Mouse (Mus musculus) liver, embryonic 14.5 days (tissue): ENCODE results near the gene Trim45. TPM values are rescaled to one million over a fixed set of nuclear protein-coding genes. Genes with fewer than 3 reads are reported as not detected.

Experiments
- ATAC-seq: fragments of 200-750 bp; cut with Nextera tagmentation; 2 replicates; pipeline ENCODE4 v1.8.0; 2017; ENCODE audit warnings: moderate number of reproducible peaks, mild to moderate bottlenecking, moderate library complexity; ENCODE audit not compliant: insufficient read depth
- DNase-seq, 3 experiments: peaks; one replicate each; pipeline ENCODE4 v3.0.0-alpha.2; 2012 to 2013; ENCODE audit warnings: low read depth in 3 of 3, low spot score in 3 of 3
- H3K27ac ChIP-seq: fragments of 300-500 bp; sonication (generic); 2 replicates; pipeline ENCODE4 v1.5.1; 2014; ENCODE audit warnings: moderate library complexity, mild to moderate bottlenecking, control low read depth, inconsistent platforms
- H3K27me3 ChIP-seq: fragments of 300-500 bp; sonication (generic); 2 replicates; pipeline ENCODE4 v1.6.1; 2014; ENCODE audit warnings: mild to moderate bottlenecking, low read length, moderate library complexity; ENCODE audit not compliant: control insufficient read depth, insufficient read depth
- H3K36me3 ChIP-seq: fragments of 300-500 bp; sonication (generic); replicated peaks from 2 replicates; pipeline ENCODE4 v1.6.1; 2014; ENCODE audit warnings: low read depth; ENCODE audit not compliant: control insufficient read depth, insufficient read depth
- H3K4me1 ChIP-seq, 2 experiments: fragments of 200-500 bp in 1 of 2; fragments of 300-500 bp in 1 of 2; sonication (generic) in 1 of 2; replicated peaks; 2 replicates each; pipeline ENCODE4 v1.6.1; 2012 to 2014; ENCODE audit warnings: antibody characterized with exemption in 1 of 2, inconsistent platforms in 1 of 2, low read length in 1 of 2; ENCODE audit not compliant: control insufficient read depth in 2 of 2, insufficient read depth in 2 of 2
- H3K4me2 ChIP-seq: fragments of 300-500 bp; sonication (generic); 2 replicates; pipeline ENCODE4 v1.6.1; 2014; ENCODE audit warnings: low read depth, mild to moderate bottlenecking, control low read depth, moderate library complexity
- H3K4me3 ChIP-seq, 2 experiments: fragments of 200-500 bp in 1 of 2; fragments of 300-500 bp in 1 of 2; sonication (generic) in 1 of 2; 2 replicates each; pipeline ENCODE4 v1.5.1; 2012 to 2014; ENCODE audit warnings: low read depth in 2 of 2, low read length in 2 of 2, mild to moderate bottlenecking in 2 of 2, control low read depth in 1 of 2, inconsistent platforms in 1 of 2, moderate library complexity in 1 of 2; ENCODE audit not compliant: insufficient read depth in 1 of 2
- H3K9ac ChIP-seq: fragments of 300-500 bp; sonication (generic); replicated peaks from 2 replicates; pipeline ENCODE4 v1.6.1; 2014; ENCODE audit warnings: mild to moderate bottlenecking, control low read depth, moderate library complexity
- H3K9me3 ChIP-seq: fragments of 300-500 bp; sonication (generic); 2 replicates; pipeline ENCODE4 v1.6.1; 2016; ENCODE audit warnings: low read length, mixed read lengths; ENCODE audit not compliant: control insufficient read depth
- CTCF ChIP-seq: IDR thresholded peaks from 2 replicates; pipeline ENCODE4 v1.5.1; 2016; ENCODE audit warnings: antibody characterized with exemption, low read depth, control low read depth
- EP300 ChIP-seq: IDR thresholded peaks from 2 replicates; pipeline ENCODE4 v1.6.1; 2016; ENCODE audit warnings: antibody characterized with exemption, low read depth
- WGBS: fragments of 180-500 bp; shearing (Covaris S2); extraction: QIAGEN DNeasy Blood & Tissue Kit; methylation state at CpG from one replicate; pipeline ENCODE4 v1.1.7; 2014; ENCODE audit not compliant: insufficient replicate concordance; 5-methylcytosine and 5-hydroxymethylcytosine counted together
- polyA plus RNA-seq, 2 experiments: library from polyadenylated mRNA; depleted of rRNA in 1 of 2; stranded (reverse) in 1 of 2; unstranded in 1 of 2; fragments of >200 nt; fragmentation: Nextera tagmentation in 1 of 2; extraction: Ambion mirVana in 1 of 2; gene quantifications; 2 replicates each; pipeline versions ENCODE4 v1.2.1 to v1.2.3; 2012 to 2014

Gene Trim45
- polyA plus RNA-seq, 2 experiments, result 0.56 to 0.88 TPM

DNA sequence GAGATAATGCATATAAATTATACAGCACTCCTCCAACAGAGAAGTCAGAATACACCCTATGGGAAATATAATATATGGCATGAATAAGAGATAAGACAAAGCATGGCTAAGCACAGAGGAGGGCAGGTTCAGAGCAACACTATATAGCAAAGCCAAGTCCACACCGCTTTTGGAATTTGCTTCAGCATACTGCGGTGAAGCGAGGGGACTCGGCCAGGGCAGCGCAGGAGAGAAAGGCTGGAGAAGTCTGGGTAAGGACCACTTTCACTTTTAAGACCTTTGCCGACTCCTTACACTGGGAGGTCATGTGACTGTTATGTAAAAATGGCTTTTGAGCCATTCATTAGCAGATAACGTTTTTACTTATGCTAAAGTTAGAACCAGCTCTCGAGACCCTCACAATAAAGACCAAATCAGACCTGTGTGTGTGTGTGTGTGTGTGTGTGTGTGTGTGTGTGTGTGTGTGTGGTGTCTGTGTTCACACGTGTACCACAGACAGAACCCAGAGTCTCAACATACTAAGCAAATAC, 1.3 kb upstream of the Trim45 start:
- no peaks in the 10 kb centered on the region for H3K27me3 ChIP-seq
- peak overlapping the region in 1 of 2 experiments; percentile 76; a peak in 1 of 4 replicates for H3K4me3 ChIP-seq
- ATAC-seq, result no peak
- no peaks in the 10 kb centered on the region for H3K36me3 ChIP-seq
- H3K27ac ChIP-seq, result no peak overlapping the region
- TF ChIP-seq CTCF (no peak), EP300 (no peak)
- H3K9me3 ChIP-seq, result no peaks in the 10 kb centered on the region
- WGBS, result 59% methylated on average over 9 of the region's 9 CpGs
- no peak for DNase-seq
- peak overlapping the region; percentile 78 for H3K4me2 ChIP-seq
- no peak overlapping the region for H3K9ac ChIP-seq
- peaks cover 2 to 16% of the 10 kb centered on the region in 2 experiments for H3K4me1 ChIP-seq

DNA sequence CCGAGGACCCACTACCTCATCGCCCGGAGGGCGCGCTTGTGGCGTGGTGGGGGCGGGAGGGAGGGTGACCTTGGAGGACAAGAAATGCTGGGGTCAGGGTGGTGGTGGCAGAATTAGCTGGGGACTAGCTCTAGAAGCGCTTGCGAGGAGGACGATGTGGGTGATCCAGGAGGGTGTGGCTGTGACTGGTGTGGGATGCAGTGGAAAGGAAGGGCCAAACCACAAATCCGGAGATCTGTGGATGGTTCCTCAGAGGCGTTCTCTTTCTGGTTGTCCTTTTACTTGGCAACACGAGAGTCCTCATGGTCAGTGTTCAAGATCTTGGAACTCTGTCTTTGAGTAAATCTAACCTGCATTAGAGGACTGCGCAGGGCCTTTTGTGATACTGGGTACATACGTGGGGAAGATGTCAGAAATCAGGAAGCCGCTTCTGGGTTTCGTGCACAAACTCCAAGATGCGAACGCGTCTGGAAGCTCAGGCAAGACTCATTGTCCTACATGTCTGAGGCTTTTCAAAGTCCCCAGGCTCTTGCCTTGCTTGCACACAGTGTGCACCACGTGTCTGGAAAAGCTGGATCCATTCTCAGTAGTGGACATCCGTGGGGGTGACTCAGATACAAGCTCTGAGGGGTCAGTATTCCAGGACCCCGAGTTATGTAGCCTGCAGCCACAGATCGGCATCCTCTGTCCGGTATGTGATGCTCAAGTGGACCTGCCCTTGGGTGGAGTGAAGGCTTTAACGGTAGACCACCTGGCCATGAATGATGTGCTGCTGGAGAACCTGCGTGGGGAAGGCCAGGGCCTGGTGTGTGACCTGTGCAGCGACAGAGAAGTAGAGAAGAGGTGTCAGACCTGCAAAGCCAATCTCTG, 739 bp downstream of the Trim45 start:
- ATAC-seq (peak; percentile 46), DNase-seq (peak in 1 of 3 experiments; percentile 24)
- Histone ChIP-seq H3K27me3 (no peaks in the 10 kb centered on the region), H3K4me1 (peaks cover 2 to 16% of the 10 kb centered on the region in 2 experiments), H3K9ac (peak overlapping the region; percentile 67), H3K4me2 (peak overlapping the region; percentile 78), H3K9me3 (no peaks in the 10 kb centered on the region), H3K36me3 (no peaks in the 10 kb centered on the region), H3K27ac (no peak overlapping the region), H3K4me3 (peak overlapping the region; percentile 63 to 76)
- TF ChIP-seq CTCF (no peak), EP300 (no peak)
- 31% methylated on average over 28 of the region's 28 CpGs for WGBS

DNA sequence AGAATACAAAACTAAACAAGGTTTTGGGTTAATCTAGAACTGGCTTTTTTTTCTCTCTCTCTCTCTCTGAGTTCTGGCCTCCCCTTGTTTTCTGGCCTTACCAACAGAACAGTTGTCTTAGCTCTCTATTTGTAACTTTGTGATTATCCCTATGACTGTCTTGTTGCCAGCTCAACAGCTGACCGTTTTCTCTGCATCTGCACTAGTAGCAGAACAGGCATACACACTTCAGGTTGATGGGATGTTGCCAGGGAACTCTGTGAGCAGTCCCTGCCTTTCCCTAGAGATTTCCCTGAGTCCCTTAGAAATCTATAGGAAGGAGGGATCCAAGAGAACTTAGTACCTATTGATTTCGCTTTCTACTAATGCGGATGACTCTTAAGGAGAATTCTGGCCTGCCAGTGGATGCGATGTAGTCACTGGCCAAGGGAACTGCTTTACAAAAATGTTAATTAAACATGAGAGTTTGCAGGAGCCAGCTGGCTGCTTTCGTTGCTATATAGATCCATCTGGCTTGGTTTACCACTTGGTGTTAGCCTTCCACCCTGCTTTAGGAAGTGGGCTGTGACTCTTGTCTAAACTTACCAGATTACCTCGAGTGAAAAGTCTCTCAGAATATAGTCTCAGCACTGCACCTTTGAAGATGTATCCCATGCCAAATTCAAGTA, 2.2 kb downstream of the Trim45 start:
- no peaks in the 10 kb centered on the region for H3K27me3 ChIP-seq
- H3K9ac ChIP-seq, result no peak overlapping the region
- no peak for DNase-seq
- H3K9me3 ChIP-seq, result no peaks in the 10 kb centered on the region
- H3K36me3 ChIP-seq, result no peaks in the 10 kb centered on the region
- ATAC-seq, result no peak
- no peak overlapping the region for H3K4me3 ChIP-seq
- WGBS, result 62% methylated on average over 6 of the region's 6 CpGs
- no peak overlapping the region for H3K27ac ChIP-seq
- TF ChIP-seq CTCF (no peak), EP300 (no peak)
- peaks cover 2 to 16% of the 10 kb centered on the region in 2 experiments for H3K4me1 ChIP-seq
- H3K4me2 ChIP-seq, result no peak overlapping the region

DNA sequence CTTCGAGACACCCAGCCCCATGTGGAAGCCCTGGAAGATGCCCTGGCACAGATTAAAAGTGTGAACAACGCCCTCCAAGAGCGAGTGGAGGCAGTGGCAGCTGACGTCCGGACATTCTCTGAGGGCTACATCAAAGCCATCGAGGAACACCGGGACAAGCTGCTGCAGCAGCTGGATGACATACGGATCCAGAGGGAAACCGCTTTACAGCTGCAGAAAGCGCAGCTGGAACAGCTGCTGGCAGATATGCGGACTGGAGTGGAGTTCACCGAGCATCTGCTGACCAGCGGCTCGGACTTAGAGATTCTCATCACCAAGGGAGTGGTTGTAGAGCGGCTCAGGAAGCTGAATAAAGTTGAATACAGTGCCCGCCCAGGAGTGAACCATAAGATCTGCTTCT, 3.2 kb downstream of the Trim45 start:
- Histone ChIP-seq H3K9me3 (no peaks in the 10 kb centered on the region), H3K27ac (no peak overlapping the region), H3K36me3 (no peaks in the 10 kb centered on the region), H3K4me3 (no peak overlapping the region), H3K4me1 (peaks cover 2 to 16% of the 10 kb centered on the region in 2 experiments), H3K9ac (no peak overlapping the region), H3K4me2 (no peak overlapping the region), H3K27me3 (no peaks in the 10 kb centered on the region)
- DNase-seq, result no peak
- TF ChIP-seq CTCF (no peak), EP300 (no peak)
- no peak for ATAC-seq
- 76% methylated on average over 16 of the region's 16 CpGs for WGBS
